Mouse (Mus musculus) midbrain, embryonic 11.5 days (tissue): ENCODE results near the gene Cyp3a16. TPM values are rescaled to one million over a fixed set of nuclear protein-coding genes. Genes with fewer than 3 reads are reported as not detected.
"Not testable (repeated sequence)": the region's sequence is repeated elsewhere in the genome, so short reads cannot be mapped to it uniquely, and the experiment has no call there.

Experiments
- ATAC-seq: fragments of 200-750 bp; cut with Nextera tagmentation; 2 replicates; pipeline ENCODE4 v1.8.0; 2017; ENCODE audit warnings: moderate TSS enrichment, moderate library complexity; ENCODE audit not compliant: low FRiP score
- DNase-seq: peaks from one replicate; pipeline ENCODE4 v3.0.0; 2015; ENCODE audit warnings: low spot score; ENCODE audit errors: missing footprints
- H3K27ac ChIP-seq: fragments of 300-500 bp; sonication (generic); 2 replicates; pipeline ENCODE4 v1.5.1; 2014; ENCODE audit warnings: low read depth, low read length
- H3K27me3 ChIP-seq: fragments of 300-500 bp; sonication (generic); 2 replicates; pipeline ENCODE4 v1.6.1; 2014; ENCODE audit warnings: mild to moderate bottlenecking, low read length, moderate library complexity, mixed read lengths; ENCODE audit not compliant: control insufficient read depth, insufficient read depth
- H3K36me3 ChIP-seq: fragments of 300-500 bp; sonication (generic); 2 replicates; pipeline ENCODE4 v1.6.1; 2014; ENCODE audit warnings: mild to moderate bottlenecking, low read length, moderate library complexity, mixed read lengths; ENCODE audit not compliant: control insufficient read depth, insufficient read depth
- H3K4me1 ChIP-seq: fragments of 300-500 bp; sonication (generic); 2 replicates; pipeline ENCODE4 v1.6.1; 2014; ENCODE audit warnings: low read length; ENCODE audit not compliant: control insufficient read depth, insufficient read depth
- H3K4me2 ChIP-seq: fragments of 300-500 bp; sonication (generic); 2 replicates; pipeline ENCODE4 v1.6.1; 2014; ENCODE audit warnings: mild to moderate bottlenecking, moderate library complexity
- H3K4me3 ChIP-seq: fragments of 300-500 bp; sonication (generic); 2 replicates; pipeline ENCODE4 v1.5.1; 2014; ENCODE audit warnings: low read depth, low read length
- H3K9ac ChIP-seq: fragments of 300-500 bp; sonication (generic); 2 replicates; pipeline ENCODE4 v1.6.1; 2014; ENCODE audit warnings: low read length
- H3K9me3 ChIP-seq: fragments of 300-500 bp; sonication (generic); 2 replicates; pipeline ENCODE4 v1.6.1; 2016; ENCODE audit warnings: low read length; ENCODE audit not compliant: control insufficient read depth
- WGBS: fragments of 180-500 bp; shearing (Covaris S2); extraction: QIAGEN DNeasy Blood & Tissue Kit; methylation state at CpG from one replicate; pipeline ENCODE4 v1.1.7; 2014; 5-methylcytosine and 5-hydroxymethylcytosine counted together
- polyA plus RNA-seq: library from polyadenylated mRNA; unstranded; fragments of >200 nt; fragmentation: Nextera tagmentation; extraction: Ambion mirVana; gene quantifications from 2 replicates; pipeline ENCODE4 v1.2.1, GENCODE M21; 2014

The Cyp3a16 gene
- polyA plus RNA-seq: not detected in 2 replicates

GRCm38 (mm10) chr5:145469623-145470022, at the start of gene Cyp3a16:
Gene Cyp3a16 (minus strand): TSS chr5:145469723.
- not testable (repeated sequence) for H3K4me3 ChIP-seq, H3K4me2 ChIP-seq, H3K27me3 ChIP-seq, H3K27ac ChIP-seq, ATAC-seq, H3K4me1 ChIP-seq, H3K36me3 ChIP-seq, H3K9ac ChIP-seq, H3K9me3 ChIP-seq, DNase-seq
- WGBS: 78% methylated on average over 2 of the region's 2 CpGs

- WGBS: no CpG with 5 or more reads among the region's 6 CpGs
- H3K27me3 ChIP-seq: no peaks in the 10 kb centered on the region
- H3K4me3 ChIP-seq: no peak overlapping the region
- ATAC-seq: no peak
- no peaks in the 10 kb centered on the region for H3K9me3 ChIP-seq
- no peak overlapping the region for H3K9ac ChIP-seq
- no peak for DNase-seq
- H3K36me3 ChIP-seq: no peaks in the 10 kb centered on the region
- no peak overlapping the region for H3K27ac ChIP-seq
- no peak overlapping the region for H3K4me2 ChIP-seq
- H3K4me1 ChIP-seq: no peaks in the 10 kb centered on the region
Measured at GRCm38 (mm10) chr5:145490300-145490699, 20.8 kb upstream of the Cyp3a16 start.

GRCm38 (mm10) chr5:145464304-145465088, 5.0 kb downstream of the Cyp3a16 start:
- Histone ChIP-seq H3K9ac (no peak overlapping the region), H3K4me3 (no peak overlapping the region), H3K4me1 (no peaks in the 10 kb centered on the region), H3K4me2 (no peak overlapping the region), H3K27me3 (no peaks in the 10 kb centered on the region), H3K36me3 (no peaks in the 10 kb centered on the region), H3K27ac (no peak overlapping the region), H3K9me3 (no peaks in the 10 kb centered on the region; the same call in 1 of the 2 replicates)
- 57% methylated on average over 5 of the region's 5 CpGs for WGBS
- DNase-seq (no peak), ATAC-seq (no peak)

GRCm38 (mm10) chr5:145462321-145462720, 7.2 kb downstream of the Cyp3a16 start:
- H3K4me1 ChIP-seq: no peaks in the 10 kb centered on the region
- no peak overlapping the region for H3K4me2 ChIP-seq
- no peak for DNase-seq
- no peak overlapping the region for H3K9ac ChIP-seq
- no peak overlapping the region for H3K27ac ChIP-seq
- H3K36me3 ChIP-seq: no peaks in the 10 kb centered on the region
- ATAC-seq: no peak
- H3K4me3 ChIP-seq: no peak overlapping the region
- WGBS: 77% methylated on average over 4 of the region's 4 CpGs
- H3K9me3 ChIP-seq: peaks cover under 1% of the 10 kb centered on the region; the same call in 1 of the 2 replicates
- no peaks in the 10 kb centered on the region for H3K27me3 ChIP-seq

GRCm38 (mm10) chr5:145454389-145454788, 15.1 kb downstream of the Cyp3a16 start:
- Histone ChIP-seq H3K9ac (no peak overlapping the region), H3K4me3 (no peak overlapping the region), H3K27me3 (no peaks in the 10 kb centered on the region), H3K9me3 (peaks cover 18% of the 10 kb centered on the region; the same call in 1 of the 2 replicates), H3K36me3 (no peaks in the 10 kb centered on the region), H3K4me2 (no peak overlapping the region), H3K27ac (no peak overlapping the region), H3K4me1 (no peaks in the 10 kb centered on the region)
- DNase-seq (no peak), ATAC-seq (no peak)
- WGBS: 90% methylated on average over 4 of the region's 4 CpGs

- ATAC-seq (no peak), DNase-seq (no peak)
- Histone ChIP-seq H3K27me3 (no peaks in the 10 kb centered on the region), H3K27ac (no peak overlapping the region), H3K4me1 (no peaks in the 10 kb centered on the region), H3K4me3 (no peak overlapping the region), H3K36me3 (no peaks in the 10 kb centered on the region), H3K9me3 (peaks cover 22% of the 10 kb centered on the region; the same call in 1 of the 2 replicates), H3K4me2 (no peak overlapping the region), H3K9ac (no peak overlapping the region)
- 85% methylated on average over 1 of the region's 1 CpGs for WGBS
Measured at GRCm38 (mm10) chr5:145433688-145434087, 35.8 kb downstream of the Cyp3a16 start.

DNA sequence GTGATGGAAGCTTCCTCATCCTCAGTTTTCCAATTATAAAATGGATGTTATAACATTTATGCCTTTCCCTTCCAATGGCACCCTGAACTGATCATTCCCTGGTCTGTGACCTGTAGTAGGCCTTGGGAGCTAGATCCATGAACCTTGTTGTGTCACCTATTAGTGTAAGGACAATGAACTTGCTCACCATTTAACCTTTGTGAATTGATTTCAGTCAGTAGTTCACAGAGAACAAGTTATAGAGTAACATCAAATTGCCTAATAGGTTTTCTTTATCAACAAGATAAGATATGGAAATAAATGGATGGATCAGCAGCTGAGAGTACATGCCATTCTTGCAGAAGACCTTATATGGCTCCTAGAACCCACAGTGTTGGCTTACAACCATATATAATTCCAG, 38.5 kb downstream of the Cyp3a16 start:
- Histone ChIP-seq H3K4me2 (no peak overlapping the region), H3K27ac (no peak overlapping the region), H3K9ac (no peak overlapping the region), H3K9me3 (peaks cover 22% of the 10 kb centered on the region; the same call in 1 of the 2 replicates), H3K4me1 (no peaks in the 10 kb centered on the region), H3K36me3 (no peaks in the 10 kb centered on the region), H3K4me3 (no peak overlapping the region), H3K27me3 (no peaks in the 10 kb centered on the region)
- DNase-seq (no peak), ATAC-seq (no peak)

GRCm38 (mm10) chr5:145422287-145422686, 47.2 kb downstream of the Cyp3a16 start:
- no peaks in the 10 kb centered on the region; the same call in 1 of the 2 replicates for H3K9me3 ChIP-seq
- H3K9ac ChIP-seq: no peak overlapping the region
- no peak overlapping the region for H3K4me2 ChIP-seq
- H3K27ac ChIP-seq: no peak overlapping the region
- WGBS: 54% methylated on average over 1 of the region's 1 CpGs
- H3K4me1 ChIP-seq: no peaks in the 10 kb centered on the region
- H3K4me3 ChIP-seq: no peak overlapping the region
- H3K36me3 ChIP-seq: no peaks in the 10 kb centered on the region
- DNase-seq: no peak
- no peak for ATAC-seq
- no peaks in the 10 kb centered on the region for H3K27me3 ChIP-seq

DNA sequence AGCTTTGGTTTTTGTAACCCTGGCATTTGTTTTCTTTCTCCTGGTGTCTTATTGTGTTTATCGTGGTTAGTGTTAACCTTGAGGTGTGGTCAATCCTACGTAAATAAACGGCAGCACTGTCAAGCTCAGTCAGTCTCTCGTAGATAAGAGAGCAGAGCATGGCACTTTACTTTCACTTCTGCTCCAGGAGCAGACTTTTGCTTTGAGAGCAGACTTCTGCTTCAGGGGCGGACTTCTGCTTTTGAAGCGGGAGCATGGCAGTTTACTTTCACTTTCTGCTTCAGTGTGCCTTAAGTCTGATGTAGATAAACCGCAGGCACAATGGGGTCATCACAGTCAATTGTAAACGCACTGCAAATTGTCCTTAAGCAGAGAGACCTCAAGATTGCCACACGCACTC, 54.1 kb downstream of the Cyp3a16 start:
- H3K4me2 ChIP-seq, DNase-seq, ATAC-seq, H3K4me3 ChIP-seq, H3K4me1 ChIP-seq, H3K27ac ChIP-seq, H3K27me3 ChIP-seq, H3K9ac ChIP-seq, H3K36me3 ChIP-seq: not testable (repeated sequence)
- H3K9me3 ChIP-seq: peaks cover 21% of the 10 kb centered on the region
- WGBS: 86% methylated on average over 9 of the region's 9 CpGs
